ENCODE assay signal across 13 mouse cellular contexts in genomic region chr11:35317775-35318432, GRCm38 (mm10).
DNase-seq lines count a peak whose midpoint lies in the region; ATAC-seq and TF ChIP-seq lines count a peak whose summit lies in the region.
"Had no signal": no experiment of that assay in that cellular context is flagged by ENCODE, and none has a peak within 500 bp of the region (broad histone marks: within the 10 kb centered on the region; RNA-seq: fewer than 3 reads in every experiment).

No protein-coding gene starts in this region.

- no peaks in the 10 kb centered on the region for H3K9me3 ChIP-seq in embryonic facial prominence, embryonic 14.5 days (ENCODE audit: control insufficient read depth, low read length)
- H3K9me3 ChIP-seq in hindbrain, postnatal 0 days (ENCODE audit: low read length) = no peaks in the 10 kb centered on the region
- no peaks in the 10 kb centered on the region for H3K9me3 ChIP-seq in stomach, embryonic 15.5 days
- H3K9me3 ChIP-seq: heart, embryonic 15.5 days had no signal

- H3K36me3 ChIP-seq in embryonic facial prominence, embryonic 14.5 days (ENCODE audit: control insufficient read depth, insufficient read depth, low read length) = no peaks in the 10 kb centered on the region
- no peaks in the 10 kb centered on the region for H3K36me3 ChIP-seq in hindbrain, postnatal 0 days (ENCODE audit: insufficient read depth, low read length)
- H3K36me3 ChIP-seq in stomach, embryonic 15.5 days = no peaks in the 10 kb centered on the region
- H3K36me3 ChIP-seq: heart, embryonic 15.5 days had no signal

- DNase-seq in layer of hippocampus, adult 9-11 months = peak; percentile 21
- DNase-seq in layer of hippocampus, postnatal 25 days (ENCODE audit: extremely low spot score in 1 of 2, low spot score in 1 of 2) = no peak
- no peak for DNase-seq in embryonic facial prominence, embryonic 14.5 days (ENCODE audit: low spot score)
- DNase-seq in hindbrain, postnatal 0 days (ENCODE audit: low spot score) = no peak
- DNase-seq in c-Kit-positive CD71-positive TER-119-positive erythroid progenitor cells, embryonic 14.5 days (ENCODE audit: low spot score) = no peak
- no peak for DNase-seq in cerebellum, adult 9-10 months
- DNase-seq in left cerebral cortex, adult 18-20 months (ENCODE audit: low spot score in 2 of 2) = no peak
- DNase-seq: cerebellum, postnatal 36 days; kidney, adult 9 months; right cerebral cortex, postnatal 14 days had no signal

- no peaks in the 10 kb centered on the region for H3K4me1 ChIP-seq in embryonic facial prominence, embryonic 14.5 days (ENCODE audit: control insufficient read depth, insufficient read depth, low read length)
- no peaks in the 10 kb centered on the region for H3K4me1 ChIP-seq in hindbrain, postnatal 0 days (ENCODE audit: insufficient read depth, low read length)
- 0 out of 2 replicates have a peak, but pooled peaks cover 7% of the 10 kb centered on the region for H3K4me1 ChIP-seq in stomach, embryonic 15.5 days

- H3K9ac ChIP-seq in embryonic facial prominence, embryonic 14.5 days (ENCODE audit: low read depth, low read length) = no peak overlapping the region
- H3K9ac ChIP-seq in hindbrain, postnatal 0 days (replicated peaks; ENCODE audit: low read length) = no peak overlapping the region
- no peak overlapping the region for H3K9ac ChIP-seq in stomach, embryonic 15.5 days
- H3K9ac ChIP-seq: heart, embryonic 15.5 days had no signal

- H3K4me3 ChIP-seq in embryonic facial prominence, embryonic 14.5 days (ENCODE audit: low read depth, low read length) = no peak overlapping the region
- H3K4me3 ChIP-seq in hindbrain, postnatal 0 days (ENCODE audit: low read length) = no peak overlapping the region
- H3K4me3 ChIP-seq in stomach, embryonic 15.5 days (replicated peaks) = no peak overlapping the region
- H3K4me3 ChIP-seq: heart, embryonic 15.5 days had no signal

- TF ChIP-seq CTCF in hindbrain, postnatal 0 days (IDR thresholded peaks at IDR 0.05; ENCODE audit: low read depth) = no peak

- no peak overlapping the region for H3K4me2 ChIP-seq in embryonic facial prominence, embryonic 14.5 days (ENCODE audit: low read depth, low read length)
- H3K4me2 ChIP-seq in hindbrain, postnatal 0 days (ENCODE audit: low read depth, low read length) = no peak overlapping the region
- H3K4me2 ChIP-seq in stomach, embryonic 15.5 days = no peak overlapping the region
- H3K4me2 ChIP-seq: heart, embryonic 15.5 days had no signal

- WGBS in embryonic facial prominence, embryonic 14.5 days = 67% methylated on average over 7 of the region's 7 CpGs
- 58% methylated on average over 7 of the region's 7 CpGs for WGBS in hindbrain, postnatal 0 days
- 66% methylated on average over 7 of the region's 7 CpGs for WGBS in stomach, embryonic 15.5 days

- no peaks in the 10 kb centered on the region for H3K27me3 ChIP-seq in embryonic facial prominence, embryonic 14.5 days (replicated peaks; ENCODE audit: control insufficient read depth, insufficient read depth, low read length)
- H3K27me3 ChIP-seq in hindbrain, postnatal 0 days (ENCODE audit: insufficient read depth, low read length) = no peaks in the 10 kb centered on the region
- no peaks in the 10 kb centered on the region for H3K27me3 ChIP-seq in stomach, embryonic 15.5 days (replicated peaks)
- H3K27me3 ChIP-seq: heart, embryonic 15.5 days had no signal

- H3K27ac ChIP-seq in embryonic facial prominence, embryonic 14.5 days (replicated peaks; ENCODE audit: low read depth, low read length) = no peak overlapping the region
- no peak overlapping the region for H3K27ac ChIP-seq in hindbrain, postnatal 0 days
- no peak overlapping the region for H3K27ac ChIP-seq in stomach, embryonic 15.5 days
- H3K27ac ChIP-seq: heart, embryonic 15.5 days had no signal

- peak; percentile 60 for ATAC-seq in embryonic facial prominence, embryonic 14.5 days (ENCODE audit: low read depth)
- peak; percentile 47 for ATAC-seq in hindbrain, postnatal 0 days
- 0 out of 2 replicates have a peak, but pooled peaks have one; percentile 21 for ATAC-seq in stomach, embryonic 15.5 days (ENCODE audit: insufficient read depth, low FRiP score, low read depth)
- ATAC-seq: CD4-positive, CD25-positive, alpha-beta regulatory T cell, adult 4 months had no signal
